Mouse (Mus musculus): ENCODE measurements around the gene Atxn1.

DNA sequence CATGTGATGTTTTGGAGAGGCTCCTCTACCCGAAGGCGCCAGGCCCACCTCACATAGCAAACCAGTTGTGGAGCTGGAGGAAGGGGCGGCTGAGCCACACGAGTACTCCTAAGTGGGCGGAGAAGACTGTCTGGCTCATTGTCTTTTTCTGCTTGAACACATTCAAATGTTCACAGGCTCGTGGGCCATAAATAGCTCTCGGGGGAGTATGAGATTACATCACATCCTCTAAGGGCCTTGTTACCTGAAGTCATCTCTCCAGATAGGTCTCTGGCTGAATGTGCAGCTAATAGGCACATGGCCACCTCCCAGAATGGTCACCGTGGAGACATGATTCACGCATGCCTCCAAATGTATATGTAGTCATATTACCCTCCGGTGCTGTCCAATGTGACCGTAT, 350.0 kb downstream of the Atxn1 start:
- TF ChIP-seq TCF12 (IDR thresholded peaks at IDR 0.05; ENCODE audit: low read depth, low read length), result no peak
- TF ChIP-seq POLR2A (IDR thresholded peaks at IDR 0.05; ENCODE audit: low read depth, low read length), result no peak
- no peak for TF ChIP-seq TBP (conservative IDR thresholded peaks at IDR 0.05; ENCODE audit: low read depth, low read length)
- TF ChIP-seq IRF4 (IDR thresholded peaks at IDR 0.05; ENCODE audit: low read depth, low read length), result no peak
